Mouse (Mus musculus) heart, adult 18-20 months (tissue): ENCODE data around the gene Psmc3. TPM values are rescaled to one million over a fixed set of nuclear protein-coding genes. Genes with fewer than 3 reads are reported as not detected.
"Not testable (repeated sequence)": the region's sequence is repeated elsewhere in the genome, so short reads cannot be mapped to it uniquely, and the experiment has no call there.

Source experiments
- DNase-seq, 2 experiments: peaks; one replicate each; pipeline ENCODE4 v3.0.0; 2021 to 2022; ENCODE audit warnings: mixed read lengths in 1 of 2
- long read RNA-seq, 2 experiments: library from polyadenylated mRNA; stranded (forward); transcript quantifications; one replicate each; pipeline ENCODE4 v2.0.0; 2021
- total RNA-seq, 2 experiments: library from RNA; stranded (reverse); gene quantifications; 2 replicates each; pipeline ENCODE4 v1.2.3; 2021

Gene Psmc3
- 100 to 1,000 TPM; 231 to 257 TPM for total RNA-seq
- long read RNA-seq, experiment 1, transcript Psmc3-202 (12 exons, 1,636 nt), result major isoform, 265 of 428 reads
- long read RNA-seq, experiment 1, partial matches to known transcripts, result 154 of 428 reads
- long read RNA-seq, experiment 1, other reads (novel, unspliced or antisense), result 9 of 428 reads
- long read RNA-seq, experiment 2, transcript Psmc3-202 (12 exons, 1,636 nt), result major isoform, 133 of 272 reads
- long read RNA-seq, experiment 2, partial matches to known transcripts, result 136 of 272 reads
- long read RNA-seq, experiment 2, other reads (novel, unspliced or antisense), result 3 of 272 reads

- DNase-seq, result peak; percentile 98
These were observed at the start of gene Psmc3 for GRCm38 (mm10) chr2:91053934-91054382. TSS of gene Psmc3 (plus strand) at chr2:91054009.

- DNase-seq, result no peak
These were observed 45.3 kb upstream of the Psmc3 start for GRCm38 (mm10) chr2:91008536-91008935.

GRCm38 (mm10) chr2:91013881-91014280 lies 39.9 kb upstream of the Psmc3 start:
- DNase-seq, result no peak

- peak in 1 of 2 experiments; percentile 46 for DNase-seq
These were observed 38.4 kb upstream of the Psmc3 start for GRCm38 (mm10) chr2:91015386-91015785.

- peak; percentile 38 to 60 for DNase-seq
These were observed 35.6 kb upstream of the Psmc3 start for GRCm38 (mm10) chr2:91018061-91018788.

- DNase-seq, result no peak
These were observed 33.9 kb upstream of the Psmc3 start for GRCm38 (mm10) chr2:91019911-91020310.

GRCm38 (mm10) chr2:91022266-91022665 lies 31.5 kb upstream of the Psmc3 start:
- not testable (repeated sequence) for DNase-seq

GRCm38 (mm10) chr2:91023131-91023530 lies 30.7 kb upstream of the Psmc3 start:
- DNase-seq, result peak; percentile 57 to 78

GRCm38 (mm10) chr2:91023956-91024355 lies 29.9 kb upstream of the Psmc3 start:
- DNase-seq, result no peak

- no peak for DNase-seq
These were observed 28.7 kb upstream of the Psmc3 start for GRCm38 (mm10) chr2:91025081-91025516.

GRCm38 (mm10) chr2:91026491-91026890 lies 27.3 kb upstream of the Psmc3 start:
- DNase-seq, result no peak

GRCm38 (mm10) chr2:91027391-91028214 lies 26.2 kb upstream of the Psmc3 start:
- peak; percentile 36 to 67 for DNase-seq

- no peak for DNase-seq
These were observed 22.6 kb upstream of the Psmc3 start for GRCm38 (mm10) chr2:91031216-91031615.

GRCm38 (mm10) chr2:91033000-91033399 lies 20.8 kb upstream of the Psmc3 start:
- DNase-seq, result no peak

GRCm38 (mm10) chr2:91035385-91035784 lies 18.4 kb upstream of the Psmc3 start, which contains the start of gene Rapsn:
TSS of gene Rapsn (plus strand) at chr2:91035620.
- peak; percentile 72 to 77 for DNase-seq

- no peak for DNase-seq
These were observed 12.0 kb upstream of the Psmc3 start for GRCm38 (mm10) chr2:91041786-91042185.

- DNase-seq, result no peak
These were observed 11.0 kb upstream of the Psmc3 start for GRCm38 (mm10) chr2:91042651-91043398.

GRCm38 (mm10) chr2:91044727-91045126 lies 9.1 kb upstream of the Psmc3 start:
- DNase-seq, result no peak

- not testable (repeated sequence) for DNase-seq
These were observed 8.0 kb upstream of the Psmc3 start for GRCm38 (mm10) chr2:91045805-91046204.

- no peak for DNase-seq
These were observed 6.5 kb upstream of the Psmc3 start for GRCm38 (mm10) chr2:91047359-91047758.

- DNase-seq, result peak in 1 of 2 experiments; percentile 31
These were observed 1.9 kb upstream of the Psmc3 start for GRCm38 (mm10) chr2:91051917-91052316.

- no peak for DNase-seq
These were observed 1.1 kb upstream of the Psmc3 start for GRCm38 (mm10) chr2:91052752-91053151.
